Mouse (Mus musculus) MEL (cell line): Measurements from ENCODE around the gene Fndc10. TPM values are rescaled to one million over a fixed set of nuclear protein-coding genes. Genes with fewer than 3 reads are reported as not detected.

Experiments
- DNase-seq: peaks from one replicate; pipeline ENCODE4 v3.0.0; 2011; ENCODE audit warnings: low read depth, low spot score
- H3K27ac ChIP-seq: 2 replicates; pipeline ENCODE4 v1.5.1; 2012; ENCODE audit warnings: low read depth, mild to moderate bottlenecking, control low read depth, low read length, moderate library complexity; ENCODE audit not compliant: control insufficient read depth
- H3K27me3 ChIP-seq, 2 experiments: fragments of 150-350 bp in 1 of 2; sonication (generic) in 1 of 2; 2 replicates each; pipeline ENCODE4 v1.6.1; 2012; ENCODE audit warnings: low read length in 2 of 2, mild to moderate bottlenecking in 2 of 2, improper control_type of control experiment in 1 of 2, moderate library complexity in 1 of 2; ENCODE audit not compliant: insufficient read depth in 2 of 2, control insufficient read depth in 1 of 2
- H3K36me3 ChIP-seq, 2 experiments: 2 replicates each; pipeline ENCODE4 v1.6.1; 2012 to 2014; ENCODE audit warnings: low read length in 2 of 2, improper control_type of control experiment in 1 of 2, inconsistent platforms in 1 of 2, mild to moderate bottlenecking in 1 of 2; ENCODE audit not compliant: insufficient read depth in 2 of 2, control insufficient read depth in 1 of 2
- H3K4me1 ChIP-seq, 2 experiments: fragments of 150-350 bp in 1 of 2; sonication (generic) in 1 of 2; 2 replicates each; pipeline ENCODE4 v1.6.1; 2012; ENCODE audit warnings: low read length in 2 of 2, improper control_type of control experiment in 1 of 2, mild to moderate bottlenecking in 1 of 2; ENCODE audit not compliant: insufficient read depth in 2 of 2, control insufficient read depth in 1 of 2
- H3K4me3 ChIP-seq, 2 experiments: fragments of 150-350 bp in 1 of 2; sonication (generic) in 1 of 2; 2 replicates each; pipeline ENCODE4 v1.5.1; 2012; ENCODE audit warnings: low read depth in 2 of 2, low read length in 2 of 2, mild to moderate bottlenecking in 2 of 2, moderate library complexity in 2 of 2, control low read depth in 1 of 2, improper control_type of control experiment in 1 of 2; ENCODE audit not compliant: control insufficient read depth in 1 of 2, insufficient read depth in 1 of 2
- H3K79me2 ChIP-seq: 2 replicates; pipeline ENCODE4 v1.6.1; 2012; ENCODE audit warnings: mild to moderate bottlenecking, low read length, moderate library complexity; ENCODE audit not compliant: control insufficient read depth, poor library complexity, insufficient read depth
- H3K9ac ChIP-seq: 2 replicates; pipeline ENCODE4 v1.6.1; 2012; ENCODE audit warnings: low read depth, mild to moderate bottlenecking, control low read depth, low read length, moderate library complexity; ENCODE audit not compliant: control insufficient read depth, poor library complexity, severe bottlenecking
- H3K9me3 ChIP-seq: fragments of 150-350 bp; sonication (generic); replicated peaks from 2 replicates; pipeline ENCODE4 v1.6.1; 2012; ENCODE audit warnings: mild to moderate bottlenecking, low read length, improper control_type of control experiment, moderate library complexity; ENCODE audit not compliant: insufficient read depth
- CHD1 ChIP-seq: IDR thresholded peaks from 2 replicates; pipeline ENCODE4 v1.6.1; 2012; ENCODE audit warnings: low read depth, mild to moderate bottlenecking, inconsistent platforms, low read length, improper control_type of control experiment
- CHD2 ChIP-seq: IDR thresholded peaks from 2 replicates; pipeline ENCODE4 v1.6.1; 2011; ENCODE audit warnings: low read length, improper control_type of control experiment
- CTCF ChIP-seq, 3 experiments: IDR thresholded peaks in 2 of 3; conservative IDR thresholded peaks in 1 of 3; 2 replicates each; pipeline ENCODE4 v1.5.1; 2011 to 2012; ENCODE audit warnings: low read length in 3 of 3, low read depth in 2 of 3, mild to moderate bottlenecking in 2 of 3, improper control_type of control experiment in 1 of 3, inconsistent platforms in 1 of 3, mixed read lengths in 1 of 3, moderate library complexity in 1 of 3; ENCODE audit not compliant: control insufficient read depth in 1 of 3, insufficient read depth in 1 of 3, poor library complexity in 1 of 3, severe bottlenecking in 1 of 3
- ELF1 ChIP-seq: IDR thresholded peaks from 2 replicates; pipeline ENCODE4 v1.6.1; 2014; ENCODE audit warnings: low read depth, mild to moderate bottlenecking, inconsistent platforms, low read length, improper control_type of control experiment, moderate library complexity
- ETS1 ChIP-seq: IDR thresholded peaks from 2 replicates; pipeline ENCODE4 v1.6.1; 2012; ENCODE audit warnings: low read depth, mild to moderate bottlenecking, inconsistent platforms, low read length, improper control_type of control experiment, moderate library complexity
- GABPA ChIP-seq: IDR thresholded peaks from 2 replicates; pipeline ENCODE4 v1.6.1; 2012; ENCODE audit warnings: low read depth, mild to moderate bottlenecking, inconsistent platforms, low read length, improper control_type of control experiment, moderate library complexity
- GATA1 ChIP-seq: IDR thresholded peaks from 2 replicates; pipeline ENCODE4 v1.6.1; 2011; ENCODE audit warnings: low read depth, low read length, improper control_type of control experiment
- JUND ChIP-seq: IDR thresholded peaks from 2 replicates; pipeline ENCODE4 v1.6.1; 2011; ENCODE audit warnings: low read depth, mild to moderate bottlenecking, improper control_type of control experiment, low read length
- KAT2A ChIP-seq: conservative IDR thresholded peaks from 2 replicates; pipeline ENCODE4 v1.6.1; 2012; ENCODE audit warnings: low read depth, low read length, improper control_type of control experiment, inconsistent platforms
- MAFK ChIP-seq: IDR thresholded peaks from 2 replicates; pipeline ENCODE4 v1.6.1; 2011; ENCODE audit warnings: low read depth, mild to moderate bottlenecking, low read length, improper control_type of control experiment, borderline replicate concordance
- MAX ChIP-seq: IDR thresholded peaks from 2 replicates; pipeline ENCODE4 v1.6.1; 2011; ENCODE audit warnings: low read length, improper control_type of control experiment
- MAZ ChIP-seq: IDR thresholded peaks from 2 replicates; pipeline ENCODE4 v1.6.1; 2012; ENCODE audit warnings: low read depth, mild to moderate bottlenecking, inconsistent platforms, low read length, improper control_type of control experiment
- MEF2A ChIP-seq: IDR thresholded peaks from 2 replicates; pipeline ENCODE4 v1.6.1; 2014; ENCODE audit warnings: low read depth, mild to moderate bottlenecking, inconsistent platforms, low read length, improper control_type of control experiment; ENCODE audit not compliant: poor library complexity, insufficient replicate concordance, severe bottlenecking; ENCODE audit errors: extremely low read depth
- MYC ChIP-seq: IDR thresholded peaks from 2 replicates; pipeline ENCODE4 v1.6.1; 2011; ENCODE audit warnings: low read depth, mild to moderate bottlenecking, low read length, improper control_type of control experiment, moderate library complexity
- NELFE ChIP-seq: IDR thresholded peaks from 2 replicates; pipeline ENCODE4 v1.6.1; 2011; ENCODE audit warnings: low read depth, low read length, improper control_type of control experiment
- NRF1 ChIP-seq: IDR thresholded peaks from 2 replicates; pipeline ENCODE4 v1.6.1; 2014; ENCODE audit warnings: low read depth, mild to moderate bottlenecking, inconsistent platforms, low read length, improper control_type of control experiment, moderate library complexity; ENCODE audit not compliant: poor library complexity, insufficient read depth, severe bottlenecking
- POLR2AphosphoS5 ChIP-seq: IDR thresholded peaks from 2 replicates; pipeline ENCODE4 v1.6.1; 2012; ENCODE audit warnings: low read depth, borderline replicate concordance, mild to moderate bottlenecking, inconsistent platforms, low read length, moderate library complexity, mixed read lengths
- RAD21 ChIP-seq: IDR thresholded peaks from 2 replicates; pipeline ENCODE4 v1.6.1; 2011; ENCODE audit warnings: mild to moderate bottlenecking, low read depth, low read length, improper control_type of control experiment
- RCOR1 ChIP-seq: IDR thresholded peaks from 2 replicates; pipeline ENCODE4 v1.6.1; 2012; ENCODE audit warnings: low read depth, mild to moderate bottlenecking, inconsistent platforms, low read length, improper control_type of control experiment
- SIN3A ChIP-seq: IDR thresholded peaks from 2 replicates; pipeline ENCODE4 v1.6.1; 2012; ENCODE audit warnings: low read length, improper control_type of control experiment, inconsistent platforms
- TAL1 ChIP-seq: IDR thresholded peaks from 2 replicates; pipeline ENCODE4 v1.6.1; 2012; ENCODE audit warnings: mild to moderate bottlenecking, inconsistent platforms, low read length, moderate library complexity, mixed read lengths
- UBTF ChIP-seq: IDR thresholded peaks from 2 replicates; pipeline ENCODE4 v1.6.1; 2012; ENCODE audit warnings: low read depth, mild to moderate bottlenecking, inconsistent platforms, low read length, improper control_type of control experiment, moderate library complexity, borderline replicate concordance; ENCODE audit not compliant: insufficient read depth
- USF1 ChIP-seq: IDR thresholded peaks from 2 replicates; pipeline ENCODE4 v1.6.1; 2014; ENCODE audit warnings: low read depth, mild to moderate bottlenecking, inconsistent platforms, low read length, improper control_type of control experiment, moderate library complexity
- ZKSCAN1 ChIP-seq: IDR thresholded peaks from 2 replicates; pipeline ENCODE4 v1.6.1; 2012; ENCODE audit warnings: low read depth, mild to moderate bottlenecking, inconsistent platforms, low read length, improper control_type of control experiment, moderate library complexity
- polyA plus RNA-seq, 2 experiments: library from polyadenylated mRNA; stranded (reverse) in 1 of 2; unstranded in 1 of 2; fragments of >175 nt in 1 of 2; fragments of >200 nt in 1 of 2; gene quantifications; 2 replicates each; pipeline versions ENCODE4 v1.2.1 to v1.2.4; 2012; ENCODE audit warnings: low replicate concordance in 2 of 2, low read depth in 1 of 2; ENCODE audit not compliant: insufficient read length in 2 of 2, insufficient read depth in 1 of 2, missing spikeins in 1 of 2
- total RNA-seq: library from RNA; depleted of rRNA; stranded (reverse); fragments of 300-350 nt; gene quantifications from 2 replicates; pipeline ENCODE4 v1.2.3, GENCODE M21; 2012

Fndc10 gene
- total and polyA plus RNA-seq, 3 experiments, result 2.6 to 5.9 TPM; not detected in 1

DNA sequence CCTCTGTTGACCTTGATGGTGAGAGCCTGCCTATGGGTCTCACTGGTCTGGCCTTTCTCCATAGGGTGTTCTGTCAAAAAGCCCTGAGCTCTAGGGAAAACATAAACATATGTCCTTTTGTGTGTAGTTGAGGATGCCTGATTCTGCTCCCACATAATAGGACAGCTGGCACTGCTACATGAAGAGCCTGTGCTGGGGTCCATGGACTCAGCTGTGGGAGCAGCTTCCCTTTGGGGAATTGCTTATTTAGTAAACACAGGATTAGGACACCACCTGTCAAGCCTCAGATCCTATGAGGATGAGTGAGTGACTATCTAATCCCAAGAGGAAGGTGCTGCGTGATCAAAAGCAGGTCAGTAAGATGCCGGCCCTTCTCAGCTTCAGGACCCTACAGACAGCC lies 33.9 kb downstream of the Fndc10 start:
- no peak overlapping the region for H3K9ac ChIP-seq
- H3K4me3 ChIP-seq, result no peak overlapping the region
- H3K4me1 ChIP-seq, result no peaks in the 10 kb centered on the region
- H3K9me3 ChIP-seq, result no peaks in the 10 kb centered on the region
- no peak overlapping the region for H3K27ac ChIP-seq
- H3K79me2 ChIP-seq, result no peaks in the 10 kb centered on the region
- TF ChIP-seq KAT2A (no peak), UBTF (no peak), RAD21 (no peak), CHD1 (no peak), MAFK (no peak), TAL1 (no peak), MAX (no peak)
- DNase-seq, result no peak
- H3K27me3 ChIP-seq, result no peaks in the 10 kb centered on the region
- no peaks in the 10 kb centered on the region; a peak in 1 of 4 replicates for H3K36me3 ChIP-seq

DNA sequence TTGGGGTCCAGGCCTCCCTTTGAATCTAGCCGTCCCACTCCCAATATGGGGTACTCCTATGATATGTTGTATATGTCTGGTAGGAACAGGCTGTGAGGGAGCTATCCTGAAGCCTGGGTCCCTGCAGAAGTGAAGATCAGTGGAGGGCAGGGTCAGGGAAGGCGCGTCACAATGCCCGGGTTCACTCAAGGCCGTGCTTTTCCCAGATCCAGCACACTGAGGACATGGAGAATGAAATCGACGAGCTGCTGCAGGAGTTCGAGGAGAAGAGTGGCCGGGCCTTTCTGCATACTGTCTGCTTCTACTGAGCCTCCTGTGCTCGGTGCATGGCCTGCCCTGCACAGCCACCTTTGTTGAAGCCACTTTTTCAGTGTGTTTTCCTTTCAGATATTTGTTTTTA lies 39.1 kb downstream of the Fndc10 start:
- Histone ChIP-seq H3K79me2 (peaks cover 3% of the 10 kb centered on the region; the same call in 1 of the 2 replicates), H3K27me3 (no peaks in the 10 kb centered on the region), H3K4me3 (no peak overlapping the region), H3K36me3 (no peaks in the 10 kb centered on the region; a peak in 1 of 4 replicates), H3K4me1 (0 out of 4 replicates have a peak, but pooled peaks cover 0 to 5% of the 10 kb centered on the region in 2 experiments), H3K27ac (no peak overlapping the region), H3K9me3 (no peaks in the 10 kb centered on the region), H3K9ac (no peak overlapping the region)
- no peak for DNase-seq
- TF ChIP-seq POLR2AphosphoS5, result no peak
- TF ChIP-seq MEF2A, result no peak
- TF ChIP-seq ETS1, result no peak
- TF ChIP-seq ZKSCAN1, result no peak
- TF ChIP-seq CTCF (IDR thresholded peaks at IDR 0.05 in 2 of 3, conservative IDR thresholded peaks at IDR 0.05 in 1 of 3; ENCODE audit: control insufficient read depth in 1 of 3, insufficient read depth in 1 of 3, low read depth in 2 of 3, low read length in 3 of 3, poor library complexity in 1 of 3, severe bottlenecking in 1 of 3), result no peak
- no peak for TF ChIP-seq ELF1
- no peak for TF ChIP-seq RCOR1
- TF ChIP-seq CHD2, result no peak
- TF ChIP-seq NELFE, result no peak
- TF ChIP-seq NRF1, result no peak
- TF ChIP-seq GATA1, result no peak
- TF ChIP-seq USF1, result no peak
- no peak for TF ChIP-seq KAT2A
- no peak for TF ChIP-seq MYC
- no peak for TF ChIP-seq SIN3A
- TF ChIP-seq RAD21, result no peak
- no peak for TF ChIP-seq JUND
- TF ChIP-seq MAFK, result no peak
- TF ChIP-seq MAZ, result no peak
- no peak for TF ChIP-seq GABPA
